Mouse (Mus musculus): ENCODE measurements around the gene Popdc2.

DNA sequence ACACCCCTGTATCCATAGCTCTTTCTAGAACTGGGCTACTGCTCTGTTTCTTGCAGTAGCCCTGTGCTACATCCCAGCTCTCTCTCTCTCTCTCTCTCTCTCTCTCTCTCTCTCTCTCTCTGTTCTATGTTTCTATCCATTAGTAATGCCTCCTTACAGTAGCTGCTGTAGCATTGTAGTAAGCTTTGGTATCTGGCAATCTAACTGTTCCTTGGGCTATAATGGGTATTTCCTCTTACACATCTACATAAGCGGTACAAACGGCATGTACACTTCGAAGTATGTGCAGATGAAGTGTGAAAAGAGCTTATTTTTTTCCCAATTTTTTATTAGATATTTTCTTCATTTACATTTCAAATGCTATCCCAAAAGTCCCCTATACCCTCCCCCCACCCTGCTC is 17.9 kb downstream of the Popdc2 start:
- TF ChIP-seq CTCF (IDR thresholded peaks at IDR 0.05; ENCODE audit: low read depth, low read length): no peak
- TF ChIP-seq POLR2A (IDR thresholded peaks at IDR 0.05; ENCODE audit: extremely low read depth, insufficient read depth, low read length): no peak
